Mouse (Mus musculus) thymus, adult 2 months (tissue): ENCODE measurements around the gene Efna2. TPM values are rescaled to one million over a fixed set of nuclear protein-coding genes. Genes with fewer than 3 reads are reported as not detected.

Experiments
- DNase-seq: peaks from one replicate; pipeline ENCODE4 v3.0.0; 2021
- H3K27ac ChIP-seq: fragments of 200-500 bp; 2 replicates; pipeline ENCODE4 v1.5.1; 2012; ENCODE audit warnings: low read length, control low read depth; ENCODE audit not compliant: control insufficient read depth, insufficient read depth
- H3K27me3 ChIP-seq: fragments of 200-500 bp; 2 replicates; pipeline ENCODE4 v1.6.1; 2012; ENCODE audit warnings: mild to moderate bottlenecking, low read length, moderate library complexity, mixed read lengths; ENCODE audit not compliant: control insufficient read depth, insufficient read depth
- H3K36me3 ChIP-seq: fragments of 200-500 bp; 2 replicates; pipeline ENCODE4 v1.6.1; 2012; ENCODE audit warnings: mild to moderate bottlenecking, low read length, moderate library complexity; ENCODE audit not compliant: control insufficient read depth, insufficient read depth
- H3K4me1 ChIP-seq: fragments of 200-500 bp; replicated peaks from 2 replicates; pipeline ENCODE4 v1.6.1; 2012; ENCODE audit warnings: low read length; ENCODE audit not compliant: control insufficient read depth, insufficient read depth
- H3K4me3 ChIP-seq: fragments of 200-500 bp; 2 replicates; pipeline ENCODE4 v1.5.1; 2012; ENCODE audit warnings: mild to moderate bottlenecking, low read length, control low read depth, moderate library complexity; ENCODE audit not compliant: control insufficient read depth, insufficient read depth
- CTCF ChIP-seq: fragments of 200-500 bp; IDR thresholded peaks from 2 replicates; pipeline ENCODE4 v1.5.1; 2012; ENCODE audit warnings: mild to moderate bottlenecking, control low read depth, low read length, moderate library complexity, borderline replicate concordance; ENCODE audit not compliant: control insufficient read depth, poor library complexity, insufficient read depth; ENCODE audit errors: extremely low read depth
- POLR2A ChIP-seq: fragments of 200-500 bp; IDR thresholded peaks from 2 replicates; pipeline ENCODE4 v1.6.1; 2012; ENCODE audit warnings: mild to moderate bottlenecking, low read length, control low read depth, moderate library complexity; ENCODE audit not compliant: control insufficient read depth, poor library complexity, insufficient read depth; ENCODE audit errors: extremely low read depth
- WGBS: fragments of 180-500 bp; shearing (Covaris S2); methylation state at CpG from one replicate; pipeline ENCODE4 v1.1.7; 2018; 5-methylcytosine and 5-hydroxymethylcytosine counted together
- polyA plus RNA-seq: library from polyadenylated mRNA; depleted of rRNA; stranded (reverse); fragments of >200 nt; gene quantifications from 2 replicates; pipeline ENCODE4 v1.2.3, GENCODE M21; 2012

Gene Efna2
- polyA plus RNA-seq, 1 experiment, result 3.6 TPM

DNA sequence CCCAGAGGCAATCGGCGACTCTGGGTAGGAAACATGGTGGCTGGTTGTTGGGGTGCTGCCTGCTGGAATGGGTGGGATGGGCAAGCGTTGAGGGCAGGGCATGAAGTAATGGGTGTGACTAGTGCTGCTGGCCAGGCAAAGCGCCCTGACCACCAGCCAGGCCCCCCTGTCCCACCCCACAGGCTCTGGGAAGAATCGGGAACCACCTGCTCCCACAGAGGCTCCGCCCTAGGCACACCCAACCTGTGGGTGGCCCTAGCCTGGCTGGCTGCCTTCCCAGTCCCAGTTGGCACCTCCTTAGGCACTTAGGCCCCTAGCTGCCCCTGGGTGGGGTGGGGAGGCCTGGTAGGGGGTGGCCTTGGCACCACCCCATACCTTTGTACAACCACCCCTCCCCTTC is 33.4 kb upstream of the Efna2 start:
- peak; percentile 19 for DNase-seq
- Histone ChIP-seq H3K27me3 (no peaks in the 10 kb centered on the region), H3K4me3 (no peak overlapping the region), H3K36me3 (no peaks in the 10 kb centered on the region), H3K27ac (no peak overlapping the region), H3K4me1 (peaks cover 20% of the 10 kb centered on the region)
- TF ChIP-seq POLR2A (no peak), CTCF (no peak)
- WGBS, result 94% methylated on average over 6 of the region's 6 CpGs

DNA sequence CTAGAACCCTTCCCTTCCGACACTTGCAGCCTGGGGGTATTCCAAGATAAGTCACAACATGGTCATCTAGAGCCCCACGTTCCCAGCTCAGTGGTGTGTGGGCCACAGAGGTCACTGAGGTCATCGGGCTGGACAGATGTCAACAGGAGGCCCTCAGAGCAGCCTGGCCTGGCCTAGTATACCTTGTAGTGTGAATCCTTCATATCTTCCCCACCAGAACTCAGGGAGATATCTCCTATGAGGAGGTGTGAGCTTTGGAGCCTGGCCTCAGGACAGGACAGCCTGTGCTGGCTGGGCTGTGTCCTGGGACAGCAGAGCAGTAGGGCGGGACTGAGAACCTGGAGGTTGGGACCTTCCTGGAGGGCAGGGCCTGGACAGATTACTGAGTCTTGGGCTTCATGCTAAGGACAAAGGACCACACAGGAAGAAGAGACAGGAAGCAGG is 32.7 kb upstream of the Efna2 start:
- Histone ChIP-seq H3K4me3 (no peak overlapping the region), H3K4me1 (peaks cover 20% of the 10 kb centered on the region), H3K36me3 (no peaks in the 10 kb centered on the region), H3K27me3 (no peaks in the 10 kb centered on the region), H3K27ac (no peak overlapping the region)
- TF ChIP-seq POLR2A, result no peak
- TF ChIP-seq CTCF, result no peak
- peak; percentile 12 for DNase-seq
- WGBS, result 94% methylated on average over 4 of the region's 4 CpGs

DNA sequence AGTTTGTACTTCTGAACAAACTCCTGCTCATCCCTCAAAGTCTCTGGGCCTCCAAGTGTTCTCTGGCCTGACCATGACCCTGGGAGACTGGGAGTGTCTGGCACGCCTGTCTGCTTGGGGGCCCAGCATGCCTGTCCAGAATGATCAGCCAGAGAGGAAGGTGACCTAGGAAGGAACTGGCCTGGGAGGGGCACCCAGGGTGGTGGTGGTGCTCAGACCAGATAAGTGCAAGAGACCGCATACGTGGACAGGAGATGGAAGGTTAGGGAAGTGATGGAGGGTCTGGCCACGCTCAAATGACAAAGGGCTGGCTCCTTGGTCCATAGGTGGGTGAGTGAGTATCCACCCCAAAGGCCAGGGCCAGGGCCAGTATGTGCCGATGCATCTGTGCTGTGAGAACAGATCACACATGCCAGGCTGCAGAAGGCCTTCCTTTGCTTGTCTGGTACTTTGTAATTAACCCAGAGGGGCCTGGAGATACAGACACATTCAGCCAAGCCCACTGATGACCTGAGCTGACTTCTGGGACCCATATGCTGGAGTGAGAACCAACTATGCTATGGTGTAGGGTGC is 32.0 kb upstream of the Efna2 start:
- H3K27me3 ChIP-seq, result no peaks in the 10 kb centered on the region
- no peak for TF ChIP-seq CTCF
- TF ChIP-seq POLR2A, result no peak
- H3K4me3 ChIP-seq, result no peak overlapping the region
- peaks cover 27% of the 10 kb centered on the region for H3K4me1 ChIP-seq
- DNase-seq, result peak; percentile 14
- WGBS, result 93% methylated on average over 5 of the region's 5 CpGs
- no peaks in the 10 kb centered on the region for H3K36me3 ChIP-seq
- 0 out of 2 replicates have a peak overlapping the region, but pooled peaks have one; percentile 13 for H3K27ac ChIP-seq

DNA sequence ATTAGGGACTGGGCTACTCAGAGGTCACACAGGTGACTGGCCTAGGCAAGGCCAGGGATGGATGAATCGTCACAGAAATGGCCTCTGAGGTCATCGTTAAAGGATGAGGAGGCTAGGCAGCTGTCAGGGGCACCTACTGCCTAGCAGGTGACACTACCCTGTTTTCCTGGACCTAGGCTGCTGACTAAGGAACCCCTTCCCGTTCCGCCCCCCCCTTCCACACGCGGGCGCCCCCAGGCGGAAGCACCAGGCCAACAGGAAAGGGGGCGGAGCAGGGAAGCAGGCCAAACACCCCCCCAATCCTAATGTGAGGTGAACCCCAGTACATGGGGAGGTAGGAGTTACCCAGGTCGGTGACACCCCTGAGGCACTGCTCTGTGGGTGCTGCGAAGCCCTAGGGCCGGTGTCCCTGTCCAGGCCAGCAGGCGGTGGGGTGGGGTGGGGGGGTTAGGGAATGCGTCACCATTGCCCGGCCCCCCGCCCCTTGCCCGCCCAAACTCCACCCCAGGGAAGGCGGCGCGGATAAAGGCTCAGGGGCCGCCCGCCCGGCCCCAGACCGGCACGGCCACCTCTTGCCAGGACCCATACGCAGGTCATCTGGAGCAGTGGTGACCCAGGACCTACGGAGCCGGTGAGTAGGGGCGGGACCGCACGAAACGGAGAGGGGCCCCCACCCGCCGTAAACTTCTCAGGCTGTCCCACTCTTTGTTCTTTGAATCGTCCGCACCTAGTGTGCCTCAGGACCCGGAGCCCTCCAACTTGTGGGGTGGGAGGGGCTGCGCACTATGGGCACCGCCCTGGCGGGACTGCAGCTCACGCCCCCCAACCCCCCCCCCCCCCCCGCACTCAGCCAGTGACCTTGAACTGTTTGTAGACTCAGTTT is 31.3 kb upstream of the Efna2 start, which contains the start of gene Midn:
Gene Midn, plus strand, starts transcription at position 554 of the 883 bp plus-strand sequence.
- WGBS, result 1% methylated on average over 41 of the region's 42 CpGs
- TF ChIP-seq CTCF, result peak; percentile 64
- 0 out of 2 replicates have a peak, but pooled peaks have one; percentile 35 for TF ChIP-seq POLR2A
- H3K4me3 ChIP-seq, result peak within 1 kb of the TSS; percentile 67
- H3K27me3 ChIP-seq, result no peaks in the 10 kb centered on the region
- peak; percentile 77 for DNase-seq
- 0 out of 2 replicates have a peak, but pooled peaks cover 1% of the 10 kb centered on the region for H3K36me3 ChIP-seq
- peaks cover 30% of the 10 kb centered on the region for H3K4me1 ChIP-seq
- peak within 1 kb of the TSS; percentile 77 for H3K27ac ChIP-seq

DNA sequence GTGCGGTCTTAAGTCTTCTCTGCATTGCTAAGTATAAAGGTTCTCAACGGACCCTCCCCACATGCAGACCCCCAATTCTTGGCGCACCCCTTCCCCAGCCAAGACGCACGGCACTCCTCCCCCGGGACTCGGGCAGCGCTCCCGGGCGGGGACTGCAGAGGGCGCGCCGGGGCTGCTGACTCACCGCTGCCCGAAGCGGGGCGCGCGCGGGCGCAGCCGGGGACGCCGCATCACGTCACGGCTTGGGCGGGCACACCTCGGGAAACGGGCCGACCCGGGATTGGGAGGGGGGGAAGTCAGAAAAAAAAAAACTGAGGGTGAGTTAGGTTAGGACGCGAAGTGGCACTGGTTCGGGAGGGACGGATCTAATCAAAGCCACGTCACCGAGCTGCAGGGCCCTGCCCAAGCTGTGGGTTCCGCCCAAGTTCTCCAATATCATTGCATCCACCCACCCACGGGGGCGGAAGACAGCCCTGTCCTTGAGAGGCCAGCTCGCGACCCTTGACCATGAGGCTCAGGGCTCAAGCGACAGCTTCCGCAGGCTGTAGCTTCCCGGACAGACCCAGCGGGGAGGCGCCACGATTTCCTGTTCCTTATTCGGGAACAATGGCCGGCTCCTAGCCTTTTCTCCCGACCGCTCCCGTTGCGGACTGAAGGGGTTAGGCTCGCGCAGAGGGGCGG is 30.5 kb upstream of the Efna2 start:
- under 1% methylated on average over 57 of the region's 57 CpGs for WGBS
- TF ChIP-seq POLR2A (0 out of 2 replicates have a peak, but pooled peaks have one; percentile 14), CTCF (peak; percentile 86; the same call in 1 of the 2 replicates)
- DNase-seq, result peak; percentile 95
- Histone ChIP-seq H3K27ac (peak overlapping the region; percentile 77), H3K27me3 (no peaks in the 10 kb centered on the region), H3K4me3 (peak overlapping the region; percentile 67), H3K4me1 (peaks cover 30% of the 10 kb centered on the region), H3K36me3 (peaks cover 9% of the 10 kb centered on the region)
